Mouse (Mus musculus) liver, adult 2 months (tissue): Measurements from ENCODE around the gene Dusp12. TPM values are rescaled to one million over a fixed set of nuclear protein-coding genes. Genes with fewer than 3 reads are reported as not detected.
A peak's percentile ranks its signal among the peaks of the same experiment; 100 is the strongest.

Experiments used
- DNase-seq: peaks from one replicate; pipeline ENCODE4 v3.0.0-alpha.2; 2011; ENCODE audit warnings: low read depth, low spot score; ENCODE audit errors: extremely low read depth
- H3K27ac ChIP-seq: fragments of 200-500 bp; replicated peaks from 2 replicates; pipeline ENCODE4 v1.5.1; 2012; ENCODE audit warnings: low read depth, mild to moderate bottlenecking, control low read depth, inconsistent platforms, low read length; ENCODE audit not compliant: insufficient read depth
- H3K27me3 ChIP-seq: fragments of 200-500 bp; 2 replicates; pipeline ENCODE4 v1.6.1; 2012; ENCODE audit warnings: mild to moderate bottlenecking, moderate library complexity, low read length, inconsistent platforms; ENCODE audit not compliant: control insufficient read depth, insufficient read depth
- H3K36me3 ChIP-seq: fragments of 200-500 bp; 2 replicates; pipeline ENCODE4 v1.6.1; 2012; ENCODE audit warnings: low read length, inconsistent platforms; ENCODE audit not compliant: control insufficient read depth, insufficient read depth
- H3K4me1 ChIP-seq: fragments of 200-500 bp; 2 replicates; pipeline ENCODE4 v1.6.1; 2011; ENCODE audit warnings: low read length; ENCODE audit not compliant: control insufficient read depth, insufficient read depth
- H3K4me3 ChIP-seq: fragments of 200-500 bp; 2 replicates; pipeline ENCODE4 v1.5.1; 2011; ENCODE audit warnings: low read depth, mild to moderate bottlenecking, control low read depth, low read length, moderate library complexity; ENCODE audit not compliant: insufficient read depth
- H3K79me2 ChIP-seq: fragments of 200-500 bp; 2 replicates; pipeline ENCODE4 v1.6.1; 2012; ENCODE audit warnings: inconsistent platforms, mild to moderate bottlenecking, low read length, moderate library complexity; ENCODE audit not compliant: control insufficient read depth, insufficient read depth
- H3K9ac ChIP-seq: fragments of 200-500 bp; 2 replicates; pipeline ENCODE4 v1.6.1; 2012; ENCODE audit warnings: low read depth, mild to moderate bottlenecking, control low read depth, inconsistent platforms, low read length
- CTCF ChIP-seq: fragments of 200-500 bp; IDR thresholded peaks from 2 replicates; pipeline ENCODE4 v1.5.1; 2011; ENCODE audit warnings: low read depth, low read length, control low read depth
- POLR2A ChIP-seq: fragments of 200-500 bp; IDR thresholded peaks from 2 replicates; pipeline ENCODE4 v1.6.1; 2011; ENCODE audit warnings: low read length, control low read depth; ENCODE audit not compliant: insufficient read depth; ENCODE audit errors: extremely low read depth
- WGBS: fragments of 180-500 bp; shearing (Covaris S2); methylation state at CpG from one replicate; pipeline ENCODE4 v1.1.7; 2018; 5-methylcytosine and 5-hydroxymethylcytosine counted together
- polyA plus RNA-seq: library from polyadenylated mRNA; depleted of rRNA; stranded (reverse); fragments of >200 nt; gene quantifications from 2 replicates; pipeline ENCODE4 v1.2.3, GENCODE M21; 2012
- total RNA-seq: library from RNA; depleted of rRNA; stranded (reverse); fragments of >200 nt; gene quantifications from 2 replicates; pipeline ENCODE4 v1.2.3, GENCODE M21; 2014

Gene Dusp12
- total and polyA plus RNA-seq, 2 experiments = 17.2 to 36.2 TPM

GRCm38 (mm10) chr1:170928467-170928866, 43.1 kb upstream of the Dusp12 start:
- 77% methylated on average over 2 of the region's 2 CpGs for WGBS
- no peaks in the 10 kb centered on the region for H3K27me3 ChIP-seq
- no peaks in the 10 kb centered on the region for H3K79me2 ChIP-seq
- no peak for TF ChIP-seq CTCF
- TF ChIP-seq POLR2A = no peak
- no peak overlapping the region for H3K4me3 ChIP-seq
- H3K4me1 ChIP-seq = no peaks in the 10 kb centered on the region
- H3K27ac ChIP-seq = no peak overlapping the region
- DNase-seq = no peak
- H3K36me3 ChIP-seq = no peaks in the 10 kb centered on the region
- no peak overlapping the region for H3K9ac ChIP-seq

- WGBS = 88% methylated on average over 3 of the region's 3 CpGs
- no peak within 1 kb of the TSS for H3K9ac ChIP-seq
- H3K4me3 ChIP-seq = no peak within 1 kb of the TSS
- no peaks in the 10 kb centered on the region for H3K36me3 ChIP-seq
- no peaks in the 10 kb centered on the region for H3K79me2 ChIP-seq
- DNase-seq = no peak
- no peak within 1 kb of the TSS for H3K27ac ChIP-seq
- TF ChIP-seq CTCF = no peak
- no peak for TF ChIP-seq POLR2A
- no peaks in the 10 kb centered on the region for H3K4me1 ChIP-seq
- H3K27me3 ChIP-seq = no peaks in the 10 kb centered on the region
These were observed 42.0 kb upstream of the Dusp12 start, which contains the start of gene Fcrla for GRCm38 (mm10) chr1:170927378-170927777. Gene Fcrla, minus strand, starts transcription at chr1:170927583.

GRCm38 (mm10) chr1:170926941-170927340, 41.6 kb upstream of the Dusp12 start:
- no peaks in the 10 kb centered on the region for H3K4me1 ChIP-seq
- TF ChIP-seq POLR2A = no peak
- no peak for TF ChIP-seq CTCF
- no peak for DNase-seq
- no peak overlapping the region for H3K4me3 ChIP-seq
- H3K27me3 ChIP-seq = no peaks in the 10 kb centered on the region
- 40% methylated on average over 6 of the region's 6 CpGs for WGBS
- H3K27ac ChIP-seq = no peak overlapping the region
- H3K79me2 ChIP-seq = no peaks in the 10 kb centered on the region
- H3K9ac ChIP-seq = no peak overlapping the region
- H3K36me3 ChIP-seq = no peaks in the 10 kb centered on the region

GRCm38 (mm10) chr1:170924485-170924884, 39.1 kb upstream of the Dusp12 start:
- H3K27ac ChIP-seq = no peak overlapping the region
- peak; percentile 34 for DNase-seq
- no peak overlapping the region; the same call in 1 of the 2 replicates for H3K9ac ChIP-seq
- H3K4me3 ChIP-seq = no peak overlapping the region
- no peaks in the 10 kb centered on the region for H3K36me3 ChIP-seq
- TF ChIP-seq POLR2A = no peak
- no peak for TF ChIP-seq CTCF
- WGBS = 69% methylated on average over 6 of the region's 6 CpGs
- no peaks in the 10 kb centered on the region for H3K4me1 ChIP-seq
- H3K79me2 ChIP-seq = no peaks in the 10 kb centered on the region
- H3K27me3 ChIP-seq = no peaks in the 10 kb centered on the region

- H3K27me3 ChIP-seq = no peaks in the 10 kb centered on the region
- H3K4me1 ChIP-seq = no peaks in the 10 kb centered on the region
- H3K79me2 ChIP-seq = no peaks in the 10 kb centered on the region
- DNase-seq = no peak
- no peak overlapping the region for H3K27ac ChIP-seq
- TF ChIP-seq CTCF (no peak), POLR2A (no peak)
- H3K9ac ChIP-seq = no peak overlapping the region
- 92% methylated on average over 8 of the region's 8 CpGs for WGBS
- H3K4me3 ChIP-seq = no peak overlapping the region
- H3K36me3 ChIP-seq = no peaks in the 10 kb centered on the region
These were observed 34.0 kb upstream of the Dusp12 start for GRCm38 (mm10) chr1:170919308-170919707.

- H3K36me3 ChIP-seq = no peaks in the 10 kb centered on the region
- DNase-seq = no peak
- no peak overlapping the region for H3K27ac ChIP-seq
- H3K79me2 ChIP-seq = no peaks in the 10 kb centered on the region
- H3K4me3 ChIP-seq = no peak overlapping the region
- H3K4me1 ChIP-seq = no peaks in the 10 kb centered on the region
- no peaks in the 10 kb centered on the region for H3K27me3 ChIP-seq
- 71% methylated on average over 5 of the region's 5 CpGs for WGBS
- no peak overlapping the region for H3K9ac ChIP-seq
- TF ChIP-seq POLR2A = no peak
These were observed 30.3 kb upstream of the Dusp12 start for GRCm38 (mm10) chr1:170915657-170916056.
